In genomic region chr17:12367373-12367930, GRCm38 (mm10) we compare ENCODE assay signal across 9 mouse cellular contexts. TPM values are rescaled to one million over a fixed set of nuclear protein-coding genes. Genes with fewer than 3 reads are reported as not detected.
DNase-seq lines count a peak whose midpoint lies in the region; ATAC-seq and TF ChIP-seq lines count a peak whose summit lies in the region.
"Had no signal": no experiment of that assay in that cellular context is flagged by ENCODE, and none has a peak within 500 bp of the region (broad histone marks: within the 10 kb centered on the region; RNA-seq: fewer than 3 reads in every experiment).

No protein-coding gene starts in this region.

- TF ChIP-seq CTCF in E14TG2a.4 (conservative IDR thresholded peaks at IDR 0.05; ENCODE audit: low read length) = peak; percentile 38
- TF ChIP-seq CTCF in testis, adult 2 months (IDR thresholded peaks at IDR 0.05; ENCODE audit: control insufficient read depth, insufficient read depth, insufficient replicate concordance, low read depth, low read length) = peak; percentile 48; the same call in 1 of the 2 replicates

- no peak overlapping the region for H3K9ac ChIP-seq in forebrain, embryonic 14.5 days (ENCODE audit: low read length)
- H3K9ac ChIP-seq in liver, embryonic 15.5 days = no peak overlapping the region
- H3K9ac ChIP-seq: embryonic facial prominence, embryonic 13.5 days had no signal

- H3K4me1 ChIP-seq in E14TG2a.4 (replicated peaks; ENCODE audit: low read depth, low read length) = peaks cover 35% of the 10 kb centered on the region
- no peaks in the 10 kb centered on the region for H3K4me1 ChIP-seq in forebrain, embryonic 14.5 days (ENCODE audit: control insufficient read depth, insufficient read depth, low read length)
- peaks cover 9% of the 10 kb centered on the region for H3K4me1 ChIP-seq in liver, embryonic 15.5 days (replicated peaks)
- peaks cover 3% of the 10 kb centered on the region; the same call in 1 of the 2 replicates for H3K4me1 ChIP-seq in testis, adult 2 months (ENCODE audit: control insufficient read depth, insufficient read depth, low read length)

- WGBS in forebrain, embryonic 14.5 days = 37% methylated on average over 5 of the region's 5 CpGs
- 23% methylated on average over 5 of the region's 5 CpGs for WGBS in liver, embryonic 15.5 days (ENCODE audit: insufficient replicate concordance)

- no peaks in the 10 kb centered on the region for H3K36me3 ChIP-seq in E14TG2a.4 (ENCODE audit: insufficient read depth, low read length)
- no peaks in the 10 kb centered on the region for H3K36me3 ChIP-seq in forebrain, embryonic 14.5 days (ENCODE audit: control insufficient read depth, insufficient read depth, low read length)
- no peaks in the 10 kb centered on the region for H3K36me3 ChIP-seq in liver, embryonic 15.5 days (replicated peaks)
- no peaks in the 10 kb centered on the region for H3K36me3 ChIP-seq in testis, adult 2 months (ENCODE audit: control insufficient read depth, insufficient read depth, low read length)
- H3K36me3 ChIP-seq: embryonic facial prominence, embryonic 13.5 days had no signal

- TF ChIP-seq POLR2A in testis, adult 2 months (IDR thresholded peaks at IDR 0.05; ENCODE audit: control insufficient read depth, low read depth, low read length) = no peak

- DNase-seq in brain, embryonic 18.5 days (ENCODE audit: low read depth, low spot score) = peak; percentile 32
- peak; percentile 76 for DNase-seq in forebrain, embryonic 14.5 days (ENCODE audit: low spot score)
- DNase-seq in heart, postnatal 14 days = peak; percentile 63 to 78
- peak; percentile 77 to 79 for DNase-seq in kidney, postnatal 36 days
- peak; percentile 51 for DNase-seq in neural tube, embryonic 10.5 days (ENCODE audit: extremely low spot score, low spot score)

- H3K9me3 ChIP-seq in E14TG2a.4 (ENCODE audit: low read length) = no peaks in the 10 kb centered on the region
- no peaks in the 10 kb centered on the region for H3K9me3 ChIP-seq in forebrain, embryonic 14.5 days (replicated peaks; ENCODE audit: control insufficient read depth, low read length)
- no peaks in the 10 kb centered on the region for H3K9me3 ChIP-seq in liver, embryonic 15.5 days (replicated peaks)
- H3K9me3 ChIP-seq: embryonic facial prominence, embryonic 13.5 days had no signal

- intact Hi-C loops in heart, postnatal 14 days (cut with DNase I) = loop anchor here (2.0 kb wide), 1 partner anchor 63 kb away; no protein-coding TSS in a partner anchor

- H3K27me3 ChIP-seq in E14TG2a.4 (ENCODE audit: insufficient read depth, low read length) = no peaks in the 10 kb centered on the region
- H3K27me3 ChIP-seq in forebrain, embryonic 14.5 days (replicated peaks; ENCODE audit: control insufficient read depth, insufficient read depth, low read length) = no peaks in the 10 kb centered on the region
- H3K27me3 ChIP-seq in liver, embryonic 15.5 days = no peaks in the 10 kb centered on the region; the same call in 1 of the 2 replicates
- H3K27me3 ChIP-seq in testis, adult 2 months (ENCODE audit: control insufficient read depth, insufficient read depth, low read length) = no peaks in the 10 kb centered on the region
- H3K27me3 ChIP-seq: embryonic facial prominence, embryonic 13.5 days had no signal

- ATAC-seq in forebrain, embryonic 14.5 days = peak; percentile 69
- 0 out of 2 replicates have a peak, but pooled peaks have one; percentile 25 for ATAC-seq in liver, embryonic 15.5 days (ENCODE audit: insufficient read depth)

- no peak overlapping the region for H3K27ac ChIP-seq in forebrain, embryonic 14.5 days (ENCODE audit: low read depth, low read length)
- H3K27ac ChIP-seq in liver, embryonic 15.5 days (replicated peaks) = no peak overlapping the region
- H3K27ac ChIP-seq in testis, adult 2 months (ENCODE audit: control insufficient read depth, insufficient read depth, low read depth, low read length) = no peak overlapping the region
- H3K27ac ChIP-seq: embryonic facial prominence, embryonic 13.5 days had no signal

- no peak overlapping the region for H3K4me3 ChIP-seq in E14TG2a.4 (replicated peaks; ENCODE audit: low read length)
- H3K4me3 ChIP-seq in forebrain, embryonic 14.5 days (ENCODE audit: low read depth, low read length) = no peak overlapping the region
- no peak overlapping the region for H3K4me3 ChIP-seq in liver, embryonic 15.5 days (replicated peaks)
- no peak overlapping the region for H3K4me3 ChIP-seq in testis, adult 2 months (ENCODE audit: control insufficient read depth, low read depth, low read length)
- H3K4me3 ChIP-seq: embryonic facial prominence, embryonic 13.5 days had no signal

- no peak overlapping the region for H3K4me2 ChIP-seq in forebrain, embryonic 14.5 days (ENCODE audit: low read length)
- H3K4me2 ChIP-seq in liver, embryonic 15.5 days = no peak overlapping the region
- H3K4me2 ChIP-seq: embryonic facial prominence, embryonic 13.5 days had no signal

RNA-seq across cellular contexts. Expression of gene Plg, which starts 11.0 kb away (rescaled TPM):
- polyA plus RNA-seq in forebrain, embryonic 14.5 days (2014; fragmentation: Nextera tagmentation; extraction: Ambion mirVana) = not detected in 2 replicates
- total RNA-seq in heart, postnatal 14 days (2021) = not detected
- polyA plus RNA-seq in liver, embryonic 15.5 days (2015; fragmentation: Nextera tagmentation; extraction: Ambion mirVana) = 355 and 417 TPM in 2 replicates
- 0.06 and 0.10 TPM in 2 replicates for polyA plus RNA-seq in testis, adult 2 months (2012; rRNA removed)
- polyA plus RNA-seq: embryonic facial prominence, embryonic 13.5 days had no signal

RNA-seq across cellular contexts. Expression of gene Map3k4, which starts 48.9 kb away (rescaled TPM):
- 25.3 and 29.2 TPM in 2 replicates for polyA plus RNA-seq in forebrain, embryonic 14.5 days (2014; fragmentation: Nextera tagmentation; extraction: Ambion mirVana)
- total RNA-seq in heart, postnatal 14 days (2021) = 10 to 100 TPM; 36.5 to 37.5 TPM
- 9.7 and 10.6 TPM in 2 replicates for polyA plus RNA-seq in liver, embryonic 15.5 days (2015; fragmentation: Nextera tagmentation; extraction: Ambion mirVana)
- polyA plus RNA-seq in testis, adult 2 months (2012; rRNA removed) = 6.1 and 6.2 TPM in 2 replicates

Comparison
In these comparisons a context has a peak if more than half of its experiments do, and no peak if none do; other contexts are left out.
1. RNA of gene Plg, which starts 11.0 kb away (polyA plus RNA-seq): 355 to 417 TPM in liver, embryonic 15.5 days; 0.06 to 0.10 TPM in testis, adult 2 months and not detected in forebrain, embryonic 14.5 days; every median in the first group is over 100 times any median in the second.
2. Peak in every context shown above with its lines, with median percentiles within 50 percentile points of each other: DNase-seq.